Mouse (Mus musculus) adrenal gland, postnatal 10 days (tissue): Measurements from ENCODE around the gene Leng9. TPM values are rescaled to one million over a fixed set of nuclear protein-coding genes. Genes with fewer than 3 reads are reported as not detected.
"Not testable (repeated sequence)": the region's sequence is repeated elsewhere in the genome, so short reads cannot be mapped to it uniquely, and the experiment has no call there.

Experiments
- DNase-seq: peaks from one replicate; pipeline ENCODE4 v3.0.0; 2021; ENCODE audit warnings: mixed read lengths
- long read RNA-seq, 2 experiments: library from polyadenylated mRNA; stranded (forward); transcript quantifications; one replicate each; pipeline ENCODE4 v2.0.0; 2021
- total RNA-seq, 2 experiments: library from RNA; stranded (reverse); gene quantifications; 2 replicates each; pipeline ENCODE4 v1.2.3; 2021

The Leng9 gene
- 1 to 10 TPM; 5.5 to 9.8 TPM for total RNA-seq
- long read RNA-seq, experiment 1, transcript Leng9-201 (1 exons, 2,460 nt), result major isoform, 21 of 21 reads
- long read RNA-seq, experiment 1, partial matches to known transcripts, result 0 of 21 reads
- long read RNA-seq, experiment 1, other reads (novel, unspliced or antisense), result 0 of 21 reads
- long read RNA-seq, experiment 2, transcript Leng9-201 (1 exons, 2,460 nt), result major isoform, 6 of 7 reads
- long read RNA-seq, experiment 2, partial matches to known transcripts, result 0 of 7 reads
- long read RNA-seq, experiment 2, other reads (novel, unspliced or antisense), result 1 of 7 reads

GRCm38 (mm10) chr7:4150059-4150541 lies at the start of gene Leng9:
TSS of gene Leng9 (minus strand) at chr7:4150374.
- DNase-seq, result peak; percentile 62

GRCm38 (mm10) chr7:4178438-4178837 lies 28.3 kb upstream of the Leng9 start:
- DNase-seq, result peak; percentile 80

- no peak for DNase-seq
Observed at GRCm38 (mm10) chr7:4170193-4170938, 20.2 kb upstream of the Leng9 start.

GRCm38 (mm10) chr7:4167098-4167497 lies 16.9 kb upstream of the Leng9 start:
- DNase-seq, result peak; percentile 32

GRCm38 (mm10) chr7:4165286-4165685 lies 15.1 kb upstream of the Leng9 start:
- no peak for DNase-seq

GRCm38 (mm10) chr7:4164090-4164910 lies 14.1 kb upstream of the Leng9 start, which contains the start of gene Cdc42ep5:
TSS of gene Cdc42ep5 (minus strand) at chr7:4164860.
- DNase-seq, result peak; percentile 78

- peak; percentile 33 for DNase-seq
Observed at GRCm38 (mm10) chr7:4163571-4164072, 13.4 kb upstream of the Leng9 start.

- DNase-seq, result not testable (repeated sequence)
Observed at GRCm38 (mm10) chr7:4161596-4161995, 11.4 kb upstream of the Leng9 start.

- no peak for DNase-seq
Observed at GRCm38 (mm10) chr7:4154976-4155375, 4.8 kb upstream of the Leng9 start.

- no peak for DNase-seq
Observed at GRCm38 (mm10) chr7:4154356-4154755, 4.2 kb upstream of the Leng9 start.

- DNase-seq, result peak; percentile 29
Observed at GRCm38 (mm10) chr7:4151241-4151640, 1.1 kb upstream of the Leng9 start.

- DNase-seq, result peak; percentile 80
Observed at GRCm38 (mm10) chr7:4150811-4151221, 642 bp upstream of the Leng9 start.

- peak; percentile 85 for DNase-seq
Observed at GRCm38 (mm10) chr7:4149209-4150054, 742 bp downstream of the Leng9 start.

- peak; percentile 34 for DNase-seq
Observed at GRCm38 (mm10) chr7:4148341-4149208, 1.6 kb downstream of the Leng9 start.

- no peak for DNase-seq
Observed at GRCm38 (mm10) chr7:4147836-4148235, 2.3 kb downstream of the Leng9 start.

GRCm38 (mm10) chr7:4147371-4147770 lies 2.8 kb downstream of the Leng9 start:
- DNase-seq, result peak; percentile 14

GRCm38 (mm10) chr7:4146241-4147180 lies 3.7 kb downstream of the Leng9 start:
- peak; percentile 24 for DNase-seq

- DNase-seq, result peak; percentile 78
Observed at GRCm38 (mm10) chr7:4145552-4146190, 4.5 kb downstream of the Leng9 start.
